Mouse (Mus musculus) activated CD4-positive, CD25-positive, alpha-beta regulatory T cell (primary cell): Measurements from ENCODE around the gene Pygo2. TPM values are rescaled to one million over a fixed set of nuclear protein-coding genes. Genes with fewer than 3 reads are reported as not detected.

Experiments
- polyA plus RNA-seq, 2 experiments: library from polyadenylated mRNA; unstranded; fragments of 100-300 nt; shearing (Covaris generic); gene quantifications; one replicate each; pipeline ENCODE4 v1.2.1; 2017

Gene Pygo2
- polyA plus RNA-seq, result 10 to 100 TPM; 51.9 to 61.8 TPM

GRCm38 (mm10) chr3:89430171-89431159, at the start of gene Pygo2:
TSS of gene Pygo2 (plus strand) at chr3:89430214.

GRCm38 (mm10) chr3:89394006-89394893, 35.8 kb upstream of the Pygo2 start, which contains the start of gene Zbtb7b:
TSS of gene Zbtb7b (minus strand) at chr3:89394776.

GRCm38 (mm10) chr3:89402693-89403092, 27.3 kb upstream of the Pygo2 start, which contains the start of gene Lenep:
TSS of gene Lenep (minus strand) at chr3:89402793.

GRCm38 (mm10) chr3:89411490-89412393, 18.3 kb upstream of the Pygo2 start, which contains the start of gene Flad1:
TSS of gene Flad1 (minus strand) at chr3:89411870.

DNA sequence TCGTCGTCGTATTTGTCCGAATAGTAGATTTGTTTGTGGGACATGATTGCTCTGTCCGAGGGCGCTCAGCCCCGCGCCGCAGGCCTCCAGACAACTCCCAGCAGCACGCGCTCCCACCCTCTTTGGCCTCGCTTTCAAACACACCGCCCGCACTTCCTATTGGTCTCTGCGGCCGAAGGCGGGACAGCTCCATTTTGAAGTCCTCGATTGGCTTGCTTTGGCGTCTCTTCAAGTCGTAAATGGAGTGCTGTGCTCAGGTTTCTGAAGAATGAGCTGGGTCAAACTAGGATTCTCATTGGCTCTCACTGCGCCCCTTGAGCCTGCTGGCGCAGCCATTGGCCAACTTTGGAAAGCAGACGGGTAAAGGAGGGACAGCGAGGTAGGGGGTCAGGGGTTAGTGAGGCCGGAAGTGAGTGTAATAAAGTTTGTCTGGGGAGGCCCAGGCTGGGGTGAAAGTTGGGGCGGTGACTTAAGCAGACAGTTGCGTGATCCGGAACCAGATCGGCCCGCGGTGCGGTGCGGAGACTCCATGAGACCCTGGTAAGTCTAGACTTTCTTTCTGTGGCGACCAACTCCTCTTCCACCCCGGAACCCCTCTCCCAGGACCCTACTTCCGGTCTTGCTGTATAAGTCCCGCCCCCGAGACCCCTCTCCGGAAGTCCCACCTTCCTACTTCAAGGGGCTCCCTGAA, 11.7 kb upstream of the Pygo2 start, which contains the start of the genes Cks1b and Shc1:
Gene Cks1b (minus strand): TSS at position 214 of the 691 bp plus-strand sequence.
Gene Shc1 (plus strand): TSS at position 274 of the 691 bp plus-strand sequence.

GRCm38 (mm10) chr3:89436176-89437113, 6.4 kb downstream of the Pygo2 start, which contains the start of gene Pbxip1:
TSS of gene Pbxip1 (plus strand) at chr3:89436706.

DNA sequence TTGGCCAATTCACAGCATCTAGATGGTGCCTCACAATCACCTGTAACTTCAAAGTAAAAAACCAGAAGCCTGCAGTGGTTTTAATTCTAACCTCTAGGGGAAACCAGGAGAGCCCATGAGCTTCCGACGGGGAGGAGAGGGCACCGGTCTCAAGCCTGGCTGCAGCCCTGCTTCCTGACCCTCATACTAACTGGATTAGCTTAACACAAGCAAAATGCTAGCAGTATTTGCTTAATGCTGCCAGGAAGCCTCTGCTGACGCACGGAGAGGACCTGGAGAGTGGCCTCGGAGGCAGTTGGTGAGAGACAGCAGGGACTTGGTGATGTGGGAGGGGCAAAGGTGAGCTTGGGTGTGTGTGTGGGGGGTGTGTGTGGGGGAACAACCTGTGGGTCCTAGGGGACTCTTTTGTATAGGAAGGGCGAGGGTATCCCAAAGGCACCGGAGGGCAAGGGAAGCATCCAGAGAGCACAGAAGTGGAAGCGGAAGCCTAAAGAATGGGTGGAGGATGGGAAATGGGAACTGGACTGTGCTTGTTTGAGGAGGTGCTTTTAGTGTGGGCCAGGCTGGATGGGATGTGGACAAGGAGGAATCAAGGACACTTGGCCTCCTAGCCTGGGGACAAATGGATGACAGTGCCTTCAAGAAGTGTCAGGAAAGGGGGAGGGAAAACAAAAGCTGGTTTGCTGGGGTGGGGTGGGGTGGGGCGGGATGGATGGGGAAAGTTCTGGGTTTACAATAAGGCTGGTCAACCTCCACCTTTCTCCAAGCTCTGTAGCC, 24.6 kb downstream of the Pygo2 start, which contains the start of gene Pmvk:
Gene Pmvk (plus strand): TSS at position 141 of the 777 bp plus-strand sequence.

Other genes starting within 250 kb of the Pygo2 start
- 100 to 1,000 TPM; 134 to 154 TPM for gene Fam189b, start 247.1 kb upstream of the Pygo2 start, polyA plus RNA-seq
- 100 to 1,000 TPM; 105 to 146 TPM for gene Gba, start 227.3 kb upstream of the Pygo2 start, polyA plus RNA-seq
- gene Thbs3, start 215.0 kb upstream of the Pygo2 start, polyA plus RNA-seq, result 1 to 10 TPM in 1 of 2 experiments, under 1 TPM in 1; 0.90 to 4.0 TPM
- 100 to 1,000 TPM in 1 of 2 experiments, 10 to 100 TPM in 1; 89.5 to 127 TPM for gene Mtx1, start 203.1 kb upstream of the Pygo2 start, polyA plus RNA-seq
- gene Muc1, start 201.2 kb upstream of the Pygo2 start, polyA plus RNA-seq, result 1 to 10 TPM; 1.0 to 7.1 TPM
- gene Krtcap2, start 184.2 kb upstream of the Pygo2 start, polyA plus RNA-seq, result 100 to 1,000 TPM; 225 to 294 TPM
- 1 to 10 TPM; 1.6 to 4.9 TPM for gene Trim46, start 183.9 kb upstream of the Pygo2 start, polyA plus RNA-seq
- 100 to 1,000 TPM in 1 of 2 experiments, 10 to 100 TPM in 1; 81.3 to 120 TPM for gene Dpm3, start 170.9 kb upstream of the Pygo2 start, polyA plus RNA-seq
- 100 to 1,000 TPM; 210 to 250 TPM for gene Slc50a1, start 159.6 kb upstream of the Pygo2 start, polyA plus RNA-seq
- gene Efna1, start 149.1 kb upstream of the Pygo2 start, polyA plus RNA-seq, result not detected
- under 1 TPM in 1 of 2 experiments, not detected in 1; 0.15 TPM for gene Efna3, start 107.2 kb upstream of the Pygo2 start, polyA plus RNA-seq
- 1 to 10 TPM in 1 of 2 experiments, under 1 TPM in 1; 0.79 to 1.4 TPM for gene Efna4, start 92.2 kb upstream of the Pygo2 start, polyA plus RNA-seq
- gene Adam15, start 80.2 kb upstream of the Pygo2 start, polyA plus RNA-seq, result 10 to 100 TPM; 10.1 to 23.0 TPM
- under 1 TPM; 0.13 to 0.32 TPM for gene Dcst2, start 68.2 kb upstream of the Pygo2 start, polyA plus RNA-seq
- under 1 TPM in 1 of 2 experiments, not detected in 1; 0.47 TPM for gene Dcst1, start 65.0 kb upstream of the Pygo2 start, polyA plus RNA-seq
- gene Zbtb7b, start 35.4 kb upstream of the Pygo2 start, polyA plus RNA-seq, result 10 to 100 TPM; 34.1 to 67.8 TPM
- gene Lenep, start 27.4 kb upstream of the Pygo2 start, polyA plus RNA-seq, result under 1 TPM; 0.37 to 0.44 TPM
- 10 to 100 TPM; 47.1 to 56.8 TPM for gene Flad1, start 18.3 kb upstream of the Pygo2 start, polyA plus RNA-seq
- 10 to 100 TPM; 48.3 to 73.9 TPM for gene Cks1b, start 11.8 kb upstream of the Pygo2 start, polyA plus RNA-seq
- gene Shc1, start 11.8 kb upstream of the Pygo2 start, polyA plus RNA-seq, result 10 to 100 TPM; 64.1 to 73.7 TPM
- 100 to 1,000 TPM in 1 of 2 experiments, 10 to 100 TPM in 1; 66.6 to 119 TPM for gene Pbxip1, start 6.5 kb downstream of the Pygo2 start, polyA plus RNA-seq
- 10 to 100 TPM; 22.2 to 23.7 TPM for gene Pmvk, start 24.3 kb downstream of the Pygo2 start, polyA plus RNA-seq
- gene Kcnn3, start 90.0 kb downstream of the Pygo2 start, polyA plus RNA-seq, result under 1 TPM in 1 of 2 experiments, not detected in 1; 0.15 TPM